Mouse (Mus musculus) heart, embryonic 11.5 days (tissue): ENCODE measurements around the gene 4931428L18Rik. TPM values are rescaled to one million over a fixed set of nuclear protein-coding genes. Genes with fewer than 3 reads are reported as not detected.
A peak's percentile ranks its signal among the peaks of the same experiment; 100 is the strongest.

Experiments
- ATAC-seq: fragments of 200-750 bp; cut with Nextera tagmentation; replicated peaks from 2 replicates; pipeline ENCODE4 v1.8.0; 2017; ENCODE audit warnings: moderate library complexity; ENCODE audit not compliant: insufficient number of reproducible peaks, low FRiP score, low TSS enrichment
- H3K27ac ChIP-seq: fragments of 300-500 bp; sonication (generic); 2 replicates; pipeline ENCODE4 v1.5.1; 2014; ENCODE audit warnings: mild to moderate bottlenecking, low read depth, low read length
- H3K27me3 ChIP-seq: fragments of 300-500 bp; sonication (generic); 2 replicates; pipeline ENCODE4 v1.6.1; 2014; ENCODE audit warnings: mild to moderate bottlenecking, low read length, mixed read lengths; ENCODE audit not compliant: control insufficient read depth, insufficient read depth
- H3K36me3 ChIP-seq: fragments of 300-500 bp; sonication (generic); 2 replicates; pipeline ENCODE4 v1.6.1; 2014; ENCODE audit warnings: mild to moderate bottlenecking, low read length, moderate library complexity, mixed read lengths; ENCODE audit not compliant: control insufficient read depth, insufficient read depth
- H3K4me1 ChIP-seq: fragments of 300-500 bp; sonication (generic); 2 replicates; pipeline ENCODE4 v1.6.1; 2014; ENCODE audit warnings: low read length; ENCODE audit not compliant: control insufficient read depth, insufficient read depth
- H3K4me2 ChIP-seq: fragments of 300-500 bp; sonication (generic); 2 replicates; pipeline ENCODE4 v1.6.1; 2014; ENCODE audit warnings: mild to moderate bottlenecking, moderate library complexity
- H3K4me3 ChIP-seq: fragments of 300-500 bp; sonication (generic); 2 replicates; pipeline ENCODE4 v1.5.1; 2014; ENCODE audit warnings: low read depth, low read length
- H3K9ac ChIP-seq: fragments of 300-500 bp; sonication (generic); 2 replicates; pipeline ENCODE4 v1.6.1; 2014; ENCODE audit warnings: mild to moderate bottlenecking, low read depth, low read length, moderate library complexity
- H3K9me3 ChIP-seq: fragments of 300-500 bp; sonication (generic); replicated peaks from 2 replicates; pipeline ENCODE4 v1.6.1; 2016; ENCODE audit warnings: low read length; ENCODE audit not compliant: control insufficient read depth
- WGBS: fragments of 180-500 bp; shearing (Covaris S2); extraction: QIAGEN DNeasy Blood & Tissue Kit; methylation state at CpG from one replicate; pipeline ENCODE4 v1.1.7; 2014; ENCODE audit not compliant: insufficient replicate concordance; 5-methylcytosine and 5-hydroxymethylcytosine counted together
- polyA plus RNA-seq: library from polyadenylated mRNA; unstranded; fragments of >200 nt; fragmentation: Nextera tagmentation; extraction: Ambion mirVana; gene quantifications from 2 replicates; pipeline ENCODE4 v1.2.1, GENCODE M21; 2014

Gene 4931428L18Rik
- polyA plus RNA-seq, 1 experiment from 2014 or later: not detected

DNA sequence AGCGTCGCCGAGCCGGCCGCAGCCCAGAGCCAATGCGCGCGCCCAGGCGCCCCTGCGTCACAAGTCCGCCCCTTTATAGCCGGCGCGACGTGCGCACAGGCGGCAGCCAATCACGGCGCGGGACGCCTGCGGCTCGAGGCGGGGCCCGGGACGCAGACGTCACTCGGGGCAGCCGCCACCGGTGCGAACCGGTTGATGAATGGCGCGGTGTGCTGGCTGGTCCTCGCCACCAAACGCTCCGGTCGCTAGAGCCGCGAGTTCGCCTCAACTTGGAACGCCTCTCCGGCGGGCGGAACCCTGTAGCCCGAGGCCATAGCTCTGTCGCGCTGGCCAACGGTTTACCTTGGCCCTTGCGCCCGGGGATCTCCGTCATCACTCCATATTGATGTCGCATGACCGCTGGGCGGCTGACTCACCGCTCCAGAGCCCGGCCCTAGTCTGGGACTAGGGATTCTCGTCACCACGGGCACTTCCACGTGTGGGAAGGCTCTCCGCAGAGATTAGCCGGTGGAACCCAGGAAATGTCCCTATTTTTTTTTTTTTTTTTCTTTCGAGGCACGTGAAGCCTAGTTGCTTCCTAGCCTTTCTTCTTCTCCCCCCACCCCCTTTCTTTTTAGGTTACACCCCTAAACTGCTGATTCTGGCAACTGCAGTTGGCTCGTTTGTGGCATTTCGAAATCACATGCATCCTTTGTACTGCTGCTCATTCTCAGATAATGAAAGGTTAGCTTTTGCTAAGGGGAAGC is 272.6 kb downstream of the 4931428L18Rik start:
- H3K4me1 ChIP-seq: peaks cover 2% of the 10 kb centered on the region; the same call in 1 of the 2 replicates
- peaks cover 5% of the 10 kb centered on the region; the same call in 1 of the 2 replicates for H3K36me3 ChIP-seq
- H3K4me2 ChIP-seq: peak overlapping the region; percentile 71
- WGBS: under 1% methylated on average over 66 of the region's 66 CpGs
- peak; percentile 100 for ATAC-seq
- H3K9me3 ChIP-seq: no peaks in the 10 kb centered on the region
- peak overlapping the region; percentile 98 for H3K9ac ChIP-seq
- peak overlapping the region; percentile 90 for H3K4me3 ChIP-seq
- peak overlapping the region; percentile 99 for H3K27ac ChIP-seq
- H3K27me3 ChIP-seq: no peaks in the 10 kb centered on the region

DNA sequence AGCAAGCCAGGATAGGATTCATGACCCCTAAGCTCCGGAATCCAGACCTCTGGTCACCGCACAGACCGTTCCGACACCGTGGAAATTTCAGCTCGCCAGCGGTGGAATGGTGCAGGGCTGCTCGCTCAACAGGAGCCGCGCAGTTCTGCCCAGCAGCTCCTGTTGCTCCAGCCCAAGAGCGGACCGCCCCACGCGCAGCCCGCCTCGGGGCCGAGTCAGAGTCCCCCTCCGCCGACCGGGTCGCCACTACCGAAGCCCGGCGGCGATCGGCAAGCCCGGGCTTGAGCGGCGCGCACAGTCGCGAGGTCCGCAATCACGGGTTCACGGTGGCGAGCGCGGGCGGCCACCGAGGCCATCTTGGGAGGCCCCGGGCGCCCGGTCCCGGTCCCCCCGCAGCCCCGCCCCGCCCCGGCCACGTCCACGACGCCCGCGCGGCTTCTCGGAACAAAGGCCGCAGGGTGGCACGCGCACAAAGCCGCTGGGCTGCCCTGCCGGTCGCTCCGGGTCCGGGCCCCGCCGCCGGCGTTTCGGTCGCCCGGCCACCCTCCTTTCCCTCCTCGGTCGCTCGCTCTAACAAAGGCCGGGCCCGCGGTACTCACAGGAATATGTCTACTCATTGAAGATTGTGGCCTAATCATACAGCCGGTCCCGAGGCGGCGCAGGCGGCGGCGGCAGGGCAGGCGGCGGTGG is 273.4 kb downstream of the 4931428L18Rik start:
- ATAC-seq: peak; percentile 67
- Histone ChIP-seq H3K4me1 (peaks cover 2% of the 10 kb centered on the region; the same call in 1 of the 2 replicates), H3K9me3 (no peaks in the 10 kb centered on the region), H3K27ac (peak overlapping the region; percentile 99), H3K4me3 (peak overlapping the region; percentile 90), H3K27me3 (no peaks in the 10 kb centered on the region), H3K36me3 (peaks cover 12% of the 10 kb centered on the region), H3K9ac (peak overlapping the region; percentile 98), H3K4me2 (peak overlapping the region; percentile 65)
- WGBS: under 1% methylated on average over 64 of the region's 85 CpGs

GRCm38 (mm10) chr1:30948361-30948949 is 274.0 kb downstream of the 4931428L18Rik start:
- Histone ChIP-seq H3K9ac (peak overlapping the region; percentile 98), H3K4me1 (peaks cover 2% of the 10 kb centered on the region; the same call in 1 of the 2 replicates), H3K4me3 (peak overlapping the region; percentile 90), H3K36me3 (peaks cover 18% of the 10 kb centered on the region), H3K27ac (peak overlapping the region; percentile 99), H3K9me3 (no peaks in the 10 kb centered on the region), H3K4me2 (peak overlapping the region; percentile 65), H3K27me3 (no peaks in the 10 kb centered on the region)
- no peak for ATAC-seq
- WGBS: under 1% methylated on average over 16 of the region's 16 CpGs

Other genes with a start within 250 kb of the 4931428L18Rik start
- not detected in 2 replicates for gene AC153137.1, start 244.7 kb downstream of the 4931428L18Rik start, polyA plus RNA-seq
- gene Lgsn, start 46.3 kb downstream of the 4931428L18Rik start, polyA plus RNA-seq: not detected in 2 replicates
- gene Pih1d3, start 154 bp upstream of the 4931428L18Rik start, polyA plus RNA-seq: not detected in 2 replicates